Mouse (Mus musculus): ENCODE data around the gene Sart1.

GRCm38 (mm10) chr19:5337975-5338374 lies 50.5 kb downstream of the Sart1 start:
- TF ChIP-seq CTCF (IDR thresholded peaks at IDR 0.05; ENCODE audit: borderline replicate concordance, extremely low read depth, insufficient read depth, insufficient read length) (peak; percentile 78; the same call in 1 of the 2 replicates), POLR2A (IDR thresholded peaks at IDR 0.05; ENCODE audit: borderline replicate concordance, extremely low read depth, insufficient read depth, insufficient read length, poor library complexity, severe bottlenecking) (no peak)
